Mouse (Mus musculus) neural tube, embryonic 13.5 days (tissue): ENCODE data around the gene Rdx. TPM values are rescaled to one million over a fixed set of nuclear protein-coding genes. Genes with fewer than 3 reads are reported as not detected.
A peak's percentile ranks its signal among the peaks of the same experiment; 100 is the strongest.

Experiments used
- ATAC-seq: fragments of 200-750 bp; cut with Nextera tagmentation; 2 replicates; pipeline ENCODE4 v1.8.0; 2017; ENCODE audit warnings: low read depth, mild to moderate bottlenecking, moderate TSS enrichment, moderate library complexity
- H3K27ac ChIP-seq: fragments of 300-500 bp; sonication (generic); replicated peaks from 2 replicates; pipeline ENCODE4 v1.5.1; 2015; ENCODE audit warnings: moderate library complexity, mild to moderate bottlenecking, inconsistent platforms
- H3K27me3 ChIP-seq: fragments of 300-500 bp; sonication (generic); 2 replicates; pipeline ENCODE4 v1.6.1; 2015; ENCODE audit warnings: mild to moderate bottlenecking, inconsistent platforms
- H3K36me3 ChIP-seq: fragments of 300-500 bp; sonication (generic); 2 replicates; pipeline ENCODE4 v1.6.1; 2015; ENCODE audit warnings: mild to moderate bottlenecking, inconsistent platforms
- H3K4me1 ChIP-seq: fragments of 300-500 bp; sonication (generic); replicated peaks from 2 replicates; pipeline ENCODE4 v1.6.1; 2015; ENCODE audit warnings: inconsistent platforms
- H3K4me2 ChIP-seq: fragments of 300-500 bp; sonication (generic); 2 replicates; pipeline ENCODE4 v1.6.1; 2015; ENCODE audit warnings: inconsistent platforms, mild to moderate bottlenecking, moderate library complexity
- H3K4me3 ChIP-seq: fragments of 300-500 bp; sonication (generic); 2 replicates; pipeline ENCODE4 v1.5.1; 2015; ENCODE audit warnings: mild to moderate bottlenecking, inconsistent platforms
- H3K9ac ChIP-seq: fragments of 300-500 bp; sonication (generic); 2 replicates; pipeline ENCODE4 v1.6.1; 2015; ENCODE audit warnings: moderate library complexity, mild to moderate bottlenecking, inconsistent platforms
- H3K9me3 ChIP-seq: fragments of 300-500 bp; sonication (generic); 2 replicates; pipeline ENCODE4 v1.6.1; 2016; ENCODE audit warnings: inconsistent platforms
- WGBS: fragments of 180-500 bp; shearing (Covaris S2); methylation state at CpG from one replicate; pipeline ENCODE4 v1.1.7; 2015; 5-methylcytosine and 5-hydroxymethylcytosine counted together
- polyA plus RNA-seq: library from polyadenylated mRNA; unstranded; fragments of >200 nt; fragmentation: Nextera tagmentation; extraction: Ambion mirVana; gene quantifications from 2 replicates; pipeline ENCODE4 v1.2.1, GENCODE M21; 2015

Gene Rdx
- polyA plus RNA-seq, 1 experiment from 2014 or later = 97.9 TPM

GRCm38 (mm10) chr9:52097386-52097785 lies 50.4 kb downstream of the Rdx start:
- no peak overlapping the region for H3K4me3 ChIP-seq
- no peak overlapping the region for H3K9ac ChIP-seq
- no peaks in the 10 kb centered on the region for H3K9me3 ChIP-seq
- WGBS = 22% methylated on average over 1 of the region's 1 CpGs
- no peaks in the 10 kb centered on the region for H3K27me3 ChIP-seq
- no peak overlapping the region for H3K27ac ChIP-seq
- H3K4me2 ChIP-seq = no peak overlapping the region
- no peak for ATAC-seq
- peaks cover 7% of the 10 kb centered on the region; the same call in 1 of the 2 replicates for H3K36me3 ChIP-seq
- H3K4me1 ChIP-seq = 0 out of 2 replicates have a peak, but pooled peaks cover 7% of the 10 kb centered on the region

GRCm38 (mm10) chr9:52098600-52098999 lies 51.6 kb downstream of the Rdx start:
- WGBS = under 1% methylated on average over 7 of the region's 7 CpGs
- H3K27me3 ChIP-seq = no peaks in the 10 kb centered on the region

GRCm38 (mm10) chr9:52100426-52100825 lies 53.5 kb downstream of the Rdx start:
- no peak overlapping the region for H3K4me3 ChIP-seq
- 0 out of 2 replicates have a peak, but pooled peaks cover 9% of the 10 kb centered on the region for H3K4me1 ChIP-seq
- H3K4me2 ChIP-seq = no peak overlapping the region
- no peaks in the 10 kb centered on the region for H3K27me3 ChIP-seq
- no peak overlapping the region for H3K27ac ChIP-seq
- no peaks in the 10 kb centered on the region for H3K9me3 ChIP-seq
- no peak overlapping the region for H3K9ac ChIP-seq
- H3K36me3 ChIP-seq = peaks cover 7% of the 10 kb centered on the region; the same call in 1 of the 2 replicates
- WGBS = 89% methylated on average over 14 of the region's 14 CpGs
- ATAC-seq = no peak

More at GRCm38 (mm10) chr9:52098600-52098999, 51.6 kb downstream of the Rdx start:
- Histone ChIP-seq H3K36me3 (peaks cover 7% of the 10 kb centered on the region; the same call in 1 of the 2 replicates), H3K4me2 (no peak overlapping the region), H3K4me3 (no peak overlapping the region), H3K4me1 (0 out of 2 replicates have a peak, but pooled peaks cover 9% of the 10 kb centered on the region), H3K9ac (no peak overlapping the region), H3K9me3 (no peaks in the 10 kb centered on the region), H3K27ac (no peak overlapping the region)
- peak; percentile 69; the same call in 1 of the 2 replicates for ATAC-seq

GRCm38 (mm10) chr9:52102060-52102844 lies 55.3 kb downstream of the Rdx start:
- Histone ChIP-seq H3K27ac (no peak overlapping the region), H3K4me3 (no peak overlapping the region), H3K9ac (no peak overlapping the region), H3K36me3 (peaks cover 7% of the 10 kb centered on the region; the same call in 1 of the 2 replicates), H3K4me2 (no peak overlapping the region), H3K4me1 (0 out of 2 replicates have a peak, but pooled peaks cover 9% of the 10 kb centered on the region), H3K9me3 (no peaks in the 10 kb centered on the region), H3K27me3 (no peaks in the 10 kb centered on the region)
- ATAC-seq = no peak
- WGBS = 73% methylated on average over 13 of the region's 13 CpGs

GRCm38 (mm10) chr9:52103448-52104224 lies 56.7 kb downstream of the Rdx start:
- H3K27me3 ChIP-seq = no peaks in the 10 kb centered on the region
- ATAC-seq = no peak
- H3K4me1 ChIP-seq = 0 out of 2 replicates have a peak, but pooled peaks cover 9% of the 10 kb centered on the region
- no peak overlapping the region for H3K9ac ChIP-seq
- no peaks in the 10 kb centered on the region for H3K9me3 ChIP-seq
- no peak overlapping the region for H3K27ac ChIP-seq
- H3K4me2 ChIP-seq = no peak overlapping the region
- peaks cover 7% of the 10 kb centered on the region; the same call in 1 of the 2 replicates for H3K36me3 ChIP-seq
- WGBS = 76% methylated on average over 9 of the region's 9 CpGs
- no peak overlapping the region for H3K4me3 ChIP-seq

- WGBS = 80% methylated on average over 8 of the region's 8 CpGs
- Histone ChIP-seq H3K27ac (no peak overlapping the region), H3K36me3 (peaks cover 7% of the 10 kb centered on the region; the same call in 1 of the 2 replicates), H3K4me3 (no peak overlapping the region), H3K27me3 (no peaks in the 10 kb centered on the region), H3K9me3 (no peaks in the 10 kb centered on the region), H3K4me2 (no peak overlapping the region), H3K9ac (no peak overlapping the region), H3K4me1 (0 out of 2 replicates have a peak, but pooled peaks cover 9% of the 10 kb centered on the region)
- no peak for ATAC-seq
These were observed 57.2 kb downstream of the Rdx start for GRCm38 (mm10) chr9:52104225-52104615.

GRCm38 (mm10) chr9:52105423-52105822 lies 58.5 kb downstream of the Rdx start:
- Histone ChIP-seq H3K27me3 (no peaks in the 10 kb centered on the region), H3K4me3 (no peak overlapping the region), H3K4me2 (no peak overlapping the region), H3K9me3 (no peaks in the 10 kb centered on the region), H3K4me1 (0 out of 2 replicates have a peak, but pooled peaks cover 9% of the 10 kb centered on the region), H3K27ac (no peak overlapping the region), H3K9ac (no peak overlapping the region), H3K36me3 (peaks cover 9% of the 10 kb centered on the region)
- no peak for ATAC-seq
- 76% methylated on average over 6 of the region's 6 CpGs for WGBS

- Histone ChIP-seq H3K9ac (no peak overlapping the region), H3K27me3 (no peaks in the 10 kb centered on the region), H3K36me3 (peaks cover 12% of the 10 kb centered on the region), H3K4me3 (no peak overlapping the region), H3K4me2 (no peak overlapping the region), H3K9me3 (no peaks in the 10 kb centered on the region), H3K4me1 (0 out of 2 replicates have a peak, but pooled peaks cover 4% of the 10 kb centered on the region), H3K27ac (no peak overlapping the region)
- 96% methylated on average over 3 of the region's 3 CpGs for WGBS
- ATAC-seq = no peak
These were observed 60.2 kb downstream of the Rdx start for GRCm38 (mm10) chr9:52107161-52107560.

- WGBS = 84% methylated on average over 3 of the region's 3 CpGs
- H3K4me2 ChIP-seq = no peak overlapping the region
These were observed 63.8 kb downstream of the Rdx start for GRCm38 (mm10) chr9:52110738-52111137.

GRCm38 (mm10) chr9:52113091-52113490 lies 66.1 kb downstream of the Rdx start:
- H3K4me2 ChIP-seq = no peak overlapping the region
- H3K27ac ChIP-seq = no peak overlapping the region
- H3K36me3 ChIP-seq = peaks cover 43% of the 10 kb centered on the region
- no peak for ATAC-seq
- H3K4me1 ChIP-seq = no peaks in the 10 kb centered on the region
- H3K9me3 ChIP-seq = no peaks in the 10 kb centered on the region
- H3K27me3 ChIP-seq = no peaks in the 10 kb centered on the region
- H3K9ac ChIP-seq = no peak overlapping the region
- no peak overlapping the region for H3K4me3 ChIP-seq
- 90% methylated on average over 5 of the region's 5 CpGs for WGBS

More at GRCm38 (mm10) chr9:52110738-52111137, 63.8 kb downstream of the Rdx start:
- H3K9me3 ChIP-seq = no peaks in the 10 kb centered on the region
- no peaks in the 10 kb centered on the region for H3K27me3 ChIP-seq
- no peak overlapping the region for H3K9ac ChIP-seq
- ATAC-seq = no peak
- H3K4me3 ChIP-seq = no peak overlapping the region
- H3K27ac ChIP-seq = no peak overlapping the region
- H3K36me3 ChIP-seq = peaks cover 26% of the 10 kb centered on the region
- H3K4me1 ChIP-seq = no peaks in the 10 kb centered on the region

GRCm38 (mm10) chr9:52119212-52119611 lies 72.2 kb downstream of the Rdx start:
- Histone ChIP-seq H3K4me1 (no peaks in the 10 kb centered on the region), H3K4me3 (no peak overlapping the region), H3K27me3 (no peaks in the 10 kb centered on the region), H3K36me3 (peaks cover 48% of the 10 kb centered on the region), H3K9ac (no peak overlapping the region), H3K27ac (no peak overlapping the region), H3K9me3 (no peaks in the 10 kb centered on the region), H3K4me2 (no peak overlapping the region)
- 96% methylated on average over 4 of the region's 4 CpGs for WGBS
- no peak for ATAC-seq

GRCm38 (mm10) chr9:52125225-52125624 lies 78.3 kb downstream of the Rdx start:
- no peaks in the 10 kb centered on the region for H3K27me3 ChIP-seq
- no peaks in the 10 kb centered on the region for H3K4me1 ChIP-seq
- H3K9ac ChIP-seq = no peak overlapping the region
- peaks cover 21% of the 10 kb centered on the region for H3K36me3 ChIP-seq
- ATAC-seq = no peak
- no peaks in the 10 kb centered on the region for H3K9me3 ChIP-seq
- WGBS = 91% methylated on average over 6 of the region's 6 CpGs
- H3K4me3 ChIP-seq = no peak overlapping the region
- no peak overlapping the region for H3K4me2 ChIP-seq
- no peak overlapping the region for H3K27ac ChIP-seq
